Mouse (Mus musculus) inflammation-experienced regulatory T-cells, adult 6 months (primary cell): ENCODE measurements around the gene Cux1. TPM values are rescaled to one million over a fixed set of nuclear protein-coding genes. Genes with fewer than 3 reads are reported as not detected.
"Not testable (repeated sequence)": the region's sequence is repeated elsewhere in the genome, so short reads cannot be mapped to it uniquely, and the experiment has no call there.

Source experiments
- ATAC-seq: one replicate; pipeline ENCODE4 v1.8.0; 2017
- polyA plus RNA-seq, 3 experiments: library from polyadenylated mRNA; unstranded; fragments of 100-300 nt; shearing (Covaris generic); gene quantifications; one replicate each; pipeline ENCODE4 v1.2.1; 2017

Gene Cux1
- polyA plus RNA-seq, 3 experiments from 2014 or later: 25.9 to 53.1 (median 41.6) TPM

GRCm38 (mm10) chr5:136241161-136241560, 326.1 kb downstream of the Cux1 start:
- no peak for ATAC-seq

GRCm38 (mm10) chr5:136240381-136240780, 326.9 kb downstream of the Cux1 start:
- ATAC-seq: no peak

GRCm38 (mm10) chr5:136237607-136238006, 329.7 kb downstream of the Cux1 start:
- no peak for ATAC-seq

- ATAC-seq: no peak
These were observed 330.7 kb downstream of the Cux1 start for GRCm38 (mm10) chr5:136236611-136237010.

- ATAC-seq: no peak
These were observed 336.8 kb downstream of the Cux1 start for GRCm38 (mm10) chr5:136230348-136231035.

- ATAC-seq: no peak
These were observed 340.9 kb downstream of the Cux1 start for GRCm38 (mm10) chr5:136226246-136226876.

- no peak for ATAC-seq
These were observed 348.7 kb downstream of the Cux1 start for GRCm38 (mm10) chr5:136218585-136218984.

- no peak for ATAC-seq
These were observed 349.3 kb downstream of the Cux1 start for GRCm38 (mm10) chr5:136217932-136218381.

GRCm38 (mm10) chr5:136217004-136217665, 350.2 kb downstream of the Cux1 start:
- no peak for ATAC-seq

- no peak for ATAC-seq
These were observed 351.3 kb downstream of the Cux1 start for GRCm38 (mm10) chr5:136215958-136216357.

- ATAC-seq: no peak
These were observed 352.1 kb downstream of the Cux1 start for GRCm38 (mm10) chr5:136215211-136215610.

- no peak for ATAC-seq
These were observed 353.6 kb downstream of the Cux1 start for GRCm38 (mm10) chr5:136213716-136214115.

- no peak for ATAC-seq
These were observed 354.6 kb downstream of the Cux1 start for GRCm38 (mm10) chr5:136212716-136213115.

GRCm38 (mm10) chr5:136211341-136212102, 355.8 kb downstream of the Cux1 start:
- not testable (repeated sequence) for ATAC-seq

- ATAC-seq: no peak
These were observed 356.7 kb downstream of the Cux1 start for GRCm38 (mm10) chr5:136210549-136210948.

GRCm38 (mm10) chr5:136201832-136202231, 365.5 kb downstream of the Cux1 start:
- ATAC-seq: no peak

- ATAC-seq: no peak
These were observed 367.8 kb downstream of the Cux1 start for GRCm38 (mm10) chr5:136199526-136199925.

GRCm38 (mm10) chr5:136198474-136199391, 368.6 kb downstream of the Cux1 start, which contains the start of gene Prkrip1:
TSS of gene Prkrip1 (minus strand) at chr5:136198963.
- peak; percentile 99 for ATAC-seq
